Mouse (Mus musculus) cerebellum, postnatal 10 days (tissue): ENCODE measurements at regions not wholly inside any gene's neighbourhood (a gene's known extent, or its start where the extent isn't known, plus 50 kb on each side); places are given as distances from the start of the nearest gene placed in this dataset.
A peak's percentile ranks its signal among the peaks of the same experiment; 100 is the strongest.

Source experiments
- DNase-seq, 2 experiments: peaks; one replicate each; pipeline ENCODE4 v3.0.0; 2021; ENCODE audit warnings: mixed read lengths in 2 of 2

DNA sequence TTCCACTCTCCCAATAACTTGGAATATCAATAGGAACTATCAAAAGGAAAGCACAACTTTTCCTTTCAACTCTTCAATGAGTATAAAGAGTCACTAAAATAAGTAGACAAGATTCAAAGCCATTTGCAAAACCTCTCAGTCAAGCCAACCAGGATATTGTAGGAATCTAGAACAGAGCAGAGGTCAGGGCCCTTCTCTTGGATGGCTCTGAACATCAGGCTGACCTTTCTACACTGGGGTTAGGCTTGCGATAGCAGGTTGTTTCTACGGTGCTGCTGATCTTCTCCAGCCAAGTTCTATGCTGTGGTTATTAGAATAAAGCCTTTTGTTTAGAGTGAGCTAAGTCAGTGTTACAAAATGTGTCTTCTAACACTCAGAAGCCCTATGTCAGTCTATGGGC lies 658.6 kb downstream of the Ofcc1 start:
- no peak for DNase-seq

DNA sequence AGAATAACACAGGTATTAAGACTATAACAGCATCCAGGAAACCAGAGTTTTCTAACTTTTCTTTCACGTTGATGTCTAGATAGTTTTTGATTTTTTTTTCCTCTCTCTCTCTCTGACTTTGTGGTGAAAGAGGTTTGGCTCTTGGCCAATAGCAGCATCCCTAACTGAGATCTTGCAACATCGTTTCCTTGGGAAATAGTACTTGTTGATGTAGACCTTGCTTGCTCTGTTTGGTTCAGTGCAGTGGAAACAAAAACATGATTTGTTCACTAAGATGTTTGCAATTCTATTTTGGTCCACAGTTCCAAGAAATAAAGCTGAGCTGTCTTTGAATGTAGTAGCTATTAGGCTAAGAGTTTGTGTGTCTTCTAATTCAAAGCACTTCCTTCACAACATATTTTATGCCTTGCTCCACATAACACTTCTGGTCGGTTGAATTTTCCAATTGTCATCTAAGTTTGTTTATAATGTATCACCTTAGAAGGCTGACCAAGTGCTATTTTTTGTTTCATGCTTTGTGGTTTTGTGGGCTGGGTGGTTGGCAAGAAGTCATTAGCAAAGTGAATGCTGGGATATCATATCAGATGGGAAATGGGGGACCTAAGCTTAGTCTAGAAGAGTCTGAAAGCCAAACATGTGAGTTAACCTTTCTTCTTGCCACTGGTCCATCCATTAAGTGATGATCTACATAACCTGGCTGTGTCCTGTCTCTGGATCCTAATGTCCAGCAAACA lies 669.8 kb downstream of the Ofcc1 start:
- no peak for DNase-seq

DNA sequence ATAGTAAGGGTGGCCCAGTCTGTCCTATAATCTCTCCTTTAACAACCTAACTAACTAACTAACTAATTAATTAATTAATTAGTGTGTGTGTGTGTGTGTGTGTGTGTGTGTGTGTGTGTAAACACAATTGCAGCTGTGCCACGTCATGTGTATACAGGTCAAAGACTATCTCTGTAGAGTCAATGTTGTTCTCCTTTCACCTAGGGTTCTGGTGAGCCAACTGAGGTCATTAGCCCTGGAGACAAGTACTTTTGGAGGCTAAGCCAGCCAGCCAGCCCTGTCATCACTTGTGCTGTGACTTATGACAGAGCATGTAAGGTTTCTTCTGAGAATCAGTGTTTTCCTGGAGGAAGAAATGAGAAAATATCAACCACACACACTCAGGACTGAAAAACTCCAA lies 696.7 kb downstream of the Ofcc1 start:
- DNase-seq: no peak

DNA sequence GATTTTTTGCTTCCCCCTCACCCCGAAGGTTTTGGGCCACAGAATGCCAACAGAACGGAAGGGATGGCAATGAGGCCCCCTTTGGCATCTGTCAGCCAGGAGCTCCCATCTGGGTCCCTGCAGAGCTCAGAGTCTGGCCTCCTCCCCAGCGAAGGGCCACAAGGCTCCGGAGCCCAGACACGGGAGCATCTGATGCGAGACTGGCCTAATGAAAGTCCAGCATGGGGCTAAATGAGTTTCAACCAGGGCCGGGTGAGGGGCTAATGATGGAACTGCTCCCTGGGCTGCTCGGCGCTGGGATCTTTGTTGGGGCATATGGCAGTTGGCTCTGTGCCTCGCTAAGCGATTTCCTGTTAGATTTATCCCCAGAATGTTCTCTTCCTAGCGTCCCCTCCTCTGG lies 688.8 kb upstream of the Slc35b3 start:
- DNase-seq: peak; percentile 68 to 80

DNA sequence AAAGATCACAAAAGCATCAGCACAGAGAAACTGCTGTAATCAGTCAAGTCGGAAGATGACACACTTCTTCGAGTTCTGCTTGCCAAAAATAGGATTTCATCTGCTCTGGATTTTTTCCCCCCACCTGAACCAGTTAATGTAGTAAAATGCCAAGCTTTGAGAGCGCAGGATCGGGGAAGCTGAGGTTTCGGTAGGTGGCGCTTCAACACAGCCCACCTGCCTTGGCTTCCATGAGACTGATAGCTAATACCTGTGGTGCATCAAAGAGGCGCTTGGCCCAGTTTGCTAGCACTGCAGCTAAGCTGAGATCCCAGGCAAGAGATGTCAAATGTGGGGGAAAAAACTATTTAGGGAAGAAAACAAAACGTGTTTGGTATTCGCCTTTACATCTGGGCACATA lies 686.7 kb upstream of the Slc35b3 start:
- DNase-seq: peak; percentile 85

DNA sequence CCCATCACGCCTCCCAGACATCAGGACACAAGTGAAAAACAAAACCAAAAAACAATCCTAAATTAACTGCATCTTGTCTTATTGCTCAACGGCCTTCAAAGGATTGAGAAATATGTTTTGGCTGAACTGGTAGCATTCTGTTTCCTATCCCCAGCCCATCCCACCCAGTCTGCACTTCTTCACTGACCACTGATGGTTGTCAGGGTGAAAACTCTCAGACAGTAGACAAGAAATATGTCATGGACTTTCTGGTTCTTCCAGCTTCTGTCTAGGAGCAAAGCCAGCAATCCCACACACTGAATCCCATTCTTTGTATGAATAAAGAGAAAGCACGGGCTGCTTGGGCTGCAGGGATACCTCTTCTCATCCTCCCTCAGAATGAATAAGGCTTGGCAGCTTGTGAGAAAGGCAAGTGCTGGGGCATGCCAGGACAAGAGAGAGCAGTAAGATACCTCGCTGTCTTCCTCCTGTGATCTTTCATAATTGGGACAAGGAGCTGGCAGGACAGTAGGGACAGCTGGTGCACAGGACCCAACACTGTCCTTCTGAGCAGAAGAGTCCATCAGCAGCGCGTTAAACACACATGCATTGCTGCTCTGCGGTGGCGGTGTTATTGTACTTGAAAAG lies 670.9 kb upstream of the Slc35b3 start:
- DNase-seq: peak; percentile 73 to 76
